Mouse (Mus musculus): ENCODE data around the gene Thrap3.
"Not testable (repeated sequence)": the region's sequence is repeated elsewhere in the genome, so short reads cannot be mapped to it uniquely, and the experiment has no call there.

The Thrap3 gene

GRCm38 (mm10) chr4:126217771-126218170, 15.2 kb upstream of the Thrap3 start:
- no peak for DNase-seq

GRCm38 (mm10) chr4:126207081-126207480, 4.5 kb upstream of the Thrap3 start:
- DNase-seq: no peak

DNA sequence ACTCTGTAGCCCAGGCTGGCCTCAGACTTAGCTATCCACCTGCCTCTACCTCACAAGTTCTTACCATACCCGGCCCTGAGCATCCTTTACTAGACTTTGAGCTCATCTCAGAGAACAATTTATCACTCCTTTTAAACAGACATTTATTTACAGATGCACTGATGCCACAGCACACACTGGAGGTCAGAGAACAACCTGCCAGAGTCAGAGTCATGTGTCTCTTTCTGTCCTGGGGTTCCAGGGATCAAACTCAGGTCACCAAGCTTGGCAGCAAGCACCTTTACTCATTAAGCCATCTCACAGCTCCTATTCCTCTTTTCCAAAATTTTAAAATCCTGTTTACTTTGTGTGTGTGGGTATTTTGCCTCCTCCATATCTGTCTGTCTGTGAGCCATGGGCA, 2.8 kb upstream of the Thrap3 start:
- DNase-seq: peak; percentile 65

DNA sequence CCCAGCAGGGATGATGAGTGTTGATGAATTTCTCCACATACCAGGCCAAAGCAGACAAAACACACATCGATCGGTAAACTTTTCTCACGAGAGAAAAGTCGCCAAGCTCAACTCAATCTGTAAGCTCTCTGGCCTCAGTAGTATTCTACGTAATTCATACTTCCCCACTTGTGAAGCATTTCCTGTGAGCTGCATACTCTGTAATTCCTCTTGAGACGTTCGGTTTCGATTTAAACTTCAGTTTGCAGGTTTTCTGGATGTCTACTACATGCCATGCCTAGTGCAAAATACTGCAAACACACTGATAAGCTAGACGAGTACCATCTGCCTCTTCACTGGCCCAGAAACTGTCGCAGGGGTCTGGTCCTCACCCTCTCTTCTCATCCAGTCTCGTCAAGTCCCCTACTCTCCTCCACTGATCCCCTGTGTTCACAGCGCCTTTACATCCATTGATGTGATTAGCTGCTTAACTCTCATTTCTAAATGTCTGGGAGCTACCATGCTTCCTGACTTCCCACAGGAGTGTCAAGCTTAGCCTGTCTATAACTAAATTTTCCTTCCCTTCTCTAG, 2.2 kb upstream of the Thrap3 start:
- DNase-seq: no peak

DNA sequence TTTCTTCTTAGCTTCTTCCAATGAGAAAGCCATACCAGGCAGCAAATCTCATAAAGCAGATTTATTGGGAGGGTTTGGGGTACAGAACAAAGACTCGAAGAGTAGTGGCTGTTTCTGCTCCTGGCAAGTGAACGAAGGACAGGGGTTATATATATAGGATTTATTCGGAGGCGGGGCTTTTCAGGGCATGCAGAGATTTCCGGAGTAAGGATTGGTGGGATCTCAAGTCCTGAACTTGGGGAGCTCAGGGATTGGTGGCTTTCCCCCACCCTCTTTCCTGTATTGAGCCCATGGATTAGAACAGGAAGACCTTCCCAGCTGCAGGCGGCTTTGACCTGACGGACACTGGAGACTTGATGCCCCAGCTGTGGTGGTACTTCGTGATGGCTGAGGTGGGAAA, 1.5 kb upstream of the Thrap3 start:
- DNase-seq: no peak

DNA sequence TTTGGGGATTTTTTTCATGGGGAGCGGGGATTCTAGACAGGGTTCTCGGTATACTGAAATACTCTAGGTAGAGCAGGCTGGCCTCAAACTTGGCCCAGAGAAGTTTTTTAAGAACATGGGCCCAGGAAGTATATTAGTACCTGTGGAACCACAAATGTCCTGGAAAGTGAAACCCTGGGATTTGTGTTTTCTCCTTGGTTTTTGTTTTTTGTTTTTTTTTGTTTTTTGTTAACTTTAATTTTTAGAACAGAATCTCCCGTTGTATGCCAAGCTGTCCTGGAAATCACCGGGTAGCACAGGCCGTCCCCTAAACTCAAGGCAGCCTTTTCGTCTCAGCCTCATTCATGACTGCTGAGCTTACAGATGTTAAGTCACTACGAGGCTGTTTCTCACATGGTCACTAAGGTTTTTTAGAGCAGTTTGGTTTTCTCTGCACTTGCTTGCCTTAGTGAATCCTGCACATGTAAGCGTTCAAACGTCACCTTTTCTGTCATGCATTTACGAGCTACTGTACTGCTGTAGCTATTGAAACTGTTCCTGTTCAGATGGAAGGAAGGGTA, 856 bp upstream of the Thrap3 start:
- no peak for DNase-seq

GRCm38 (mm10) chr4:126201514-126202302, 852 bp downstream of the Thrap3 start:
- peak; percentile 44 for DNase-seq

- DNase-seq: no peak
These were observed 1.9 kb downstream of the Thrap3 start for GRCm38 (mm10) chr4:126200656-126201055.

GRCm38 (mm10) chr4:126200036-126200435, 2.5 kb downstream of the Thrap3 start:
- DNase-seq: no peak

DNA sequence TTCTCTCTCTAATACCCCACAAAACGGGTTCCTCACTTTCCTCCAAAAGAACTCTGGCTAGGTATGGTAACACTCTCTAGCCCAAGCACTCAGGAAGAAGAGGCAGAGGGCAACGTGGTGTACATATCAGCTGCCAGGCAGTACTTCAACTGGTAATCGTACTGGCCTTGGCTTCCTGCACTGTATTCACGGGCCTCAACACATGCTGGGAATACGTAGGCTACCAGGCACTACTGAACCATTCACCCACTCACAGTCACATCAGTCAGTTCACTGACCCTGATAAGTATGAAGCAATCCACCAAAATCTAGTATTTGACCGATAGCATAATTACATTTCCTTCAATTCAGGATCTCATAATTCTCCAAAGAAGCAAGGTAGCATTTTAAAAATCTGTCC, 3.0 kb downstream of the Thrap3 start:
- DNase-seq: no peak

DNA sequence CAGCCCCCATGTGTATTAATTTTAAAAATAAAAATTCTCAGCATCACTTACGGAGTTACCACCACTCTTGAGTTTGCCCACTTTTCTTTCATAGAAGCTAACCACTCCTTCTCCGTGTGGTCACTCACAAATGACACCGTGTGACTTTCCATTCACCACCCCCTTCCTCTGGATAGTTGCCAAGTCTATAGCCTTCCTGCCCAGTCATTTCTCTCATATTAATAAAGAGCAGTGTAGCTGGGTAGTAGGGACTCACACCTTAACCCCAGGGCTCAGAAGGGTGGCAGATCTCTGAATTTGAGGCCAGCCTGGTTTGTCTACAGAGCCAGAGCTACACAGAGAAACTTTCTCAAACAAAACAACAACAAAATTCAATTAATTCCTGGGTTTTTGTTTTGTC, 5.1 kb downstream of the Thrap3 start:
- peak; percentile 50 for DNase-seq

DNA sequence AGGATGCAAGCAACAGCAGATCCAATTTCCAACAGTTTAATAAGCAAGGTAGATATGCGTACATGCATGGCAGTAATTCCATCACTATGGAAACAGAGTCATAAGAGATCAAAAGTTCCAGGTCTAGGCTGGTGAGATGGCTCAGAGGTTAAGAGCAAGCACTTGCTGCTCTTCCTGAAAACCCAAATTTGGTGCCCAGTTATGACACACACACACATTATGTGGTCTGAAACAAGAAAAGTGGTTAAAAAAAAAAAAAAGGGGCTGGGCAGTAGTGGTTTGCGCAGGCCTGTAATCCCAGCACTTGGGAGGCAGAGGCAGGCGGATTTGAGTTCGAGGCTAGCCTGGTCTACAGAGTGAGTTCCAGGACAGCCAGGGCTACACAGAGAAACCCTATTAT, 7.6 kb downstream of the Thrap3 start:
- DNase-seq: no peak

GRCm38 (mm10) chr4:126194216-126194615, 8.3 kb downstream of the Thrap3 start:
- DNase-seq: no peak

GRCm38 (mm10) chr4:126190636-126191035, 11.9 kb downstream of the Thrap3 start:
- DNase-seq: no peak

DNA sequence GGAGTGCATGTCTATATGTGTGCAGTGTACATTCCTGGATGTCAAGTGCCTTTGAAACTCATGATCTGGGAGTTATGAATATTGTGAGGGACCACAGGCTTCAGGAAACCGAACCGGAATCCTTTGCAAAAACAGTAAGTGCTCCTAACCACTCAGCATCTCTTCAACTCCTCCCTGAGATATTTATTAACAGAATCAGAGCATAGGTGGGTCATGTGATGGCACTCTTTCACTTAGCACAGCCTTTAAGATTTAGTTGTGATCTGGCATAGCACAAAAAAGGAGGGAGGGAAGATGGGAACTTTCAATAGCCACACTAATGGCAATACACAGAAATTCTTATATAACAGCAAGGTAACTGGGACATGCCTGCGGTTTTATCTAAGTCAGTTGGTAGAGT, 15.5 kb downstream of the Thrap3 start:
- DNase-seq: no peak

DNA sequence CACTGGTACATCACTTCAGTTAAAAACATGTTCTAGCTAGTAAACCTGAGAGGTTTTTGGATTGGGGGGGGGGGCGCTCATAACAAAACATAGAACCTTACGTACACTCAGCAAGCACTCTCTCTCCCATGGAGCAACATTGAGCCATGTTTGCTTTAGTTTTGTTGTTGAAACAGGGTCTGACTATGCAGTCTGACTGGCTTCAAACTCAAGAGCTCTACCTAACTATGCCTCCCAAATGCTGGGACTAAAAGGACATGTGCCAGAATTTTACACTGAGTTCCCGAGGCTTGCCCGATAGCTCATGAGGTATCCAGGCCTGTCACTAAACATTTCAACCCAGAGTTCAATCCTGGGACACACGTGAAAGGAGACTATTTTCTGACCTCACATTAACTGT, 19.5 kb downstream of the Thrap3 start:
- DNase-seq: no peak

DNA sequence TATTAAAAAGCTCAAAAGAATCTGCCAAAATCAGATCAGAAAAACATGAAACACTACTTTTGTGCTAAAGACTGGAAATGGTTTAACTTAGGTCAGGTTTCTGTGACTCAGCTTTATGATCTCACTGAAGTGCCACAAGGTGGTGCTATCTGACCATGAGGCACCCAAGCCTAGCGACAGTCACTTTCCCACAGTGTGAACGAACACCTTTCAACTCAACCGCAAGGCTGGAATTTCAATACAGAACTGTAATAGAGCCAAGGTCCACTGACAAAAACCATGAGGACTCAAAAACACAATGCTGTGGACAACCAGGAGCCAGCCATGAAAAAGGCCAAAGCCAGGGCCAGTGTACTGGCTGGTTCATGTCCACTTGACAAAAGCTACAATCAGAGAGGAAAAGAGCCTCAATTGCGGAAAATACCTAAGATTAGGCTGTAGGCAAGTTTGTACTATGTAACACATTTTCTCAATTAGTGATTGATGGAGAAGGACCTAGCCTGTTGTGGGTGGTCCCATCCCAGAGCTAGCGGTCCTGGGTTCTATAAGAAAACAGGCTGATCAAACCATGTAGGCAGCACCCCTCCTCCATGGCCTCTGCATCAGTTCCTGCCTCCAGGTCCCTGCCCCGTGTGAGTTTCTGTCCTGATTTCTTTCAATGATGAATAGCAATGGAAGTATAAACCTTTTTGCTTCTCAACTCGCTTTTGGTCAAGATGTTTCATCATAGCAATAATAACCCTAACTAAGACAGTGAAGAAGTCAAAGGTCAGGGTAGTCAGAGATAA, 21.2 kb downstream of the Thrap3 start:
- peak; percentile 72 for DNase-seq

- DNase-seq: not testable (repeated sequence)
These were observed 26.6 kb downstream of the Thrap3 start for GRCm38 (mm10) chr4:126175980-126176379.

- no peak for DNase-seq
These were observed 28.8 kb downstream of the Thrap3 start for GRCm38 (mm10) chr4:126173800-126174199.

DNA sequence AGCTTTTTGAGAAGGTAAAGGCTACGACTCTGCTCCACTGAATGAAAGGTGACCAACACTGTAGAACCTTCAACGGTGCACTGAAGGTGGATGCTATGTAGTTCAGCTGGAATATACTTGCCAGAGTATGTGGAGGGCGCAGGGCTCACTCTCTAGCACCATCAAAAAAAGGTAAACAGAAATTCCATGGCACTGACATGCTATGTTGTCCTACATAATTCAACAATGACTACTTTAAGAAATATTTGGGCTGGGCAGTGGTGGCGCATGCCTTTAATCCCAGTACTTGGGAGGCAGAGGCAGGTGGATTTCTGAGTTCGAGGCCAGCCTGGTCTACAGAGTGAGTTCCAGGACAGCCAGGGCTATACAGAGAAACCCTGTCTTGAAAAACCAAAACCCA, 31.8 kb downstream of the Thrap3 start:
- DNase-seq: not testable (repeated sequence)

- DNase-seq: no peak
These were observed 33.7 kb downstream of the Thrap3 start for GRCm38 (mm10) chr4:126168851-126169250.

GRCm38 (mm10) chr4:126166084-126166483, 36.5 kb downstream of the Thrap3 start:
- peak; percentile 79 for DNase-seq

GRCm38 (mm10) chr4:126165092-126165491, 37.5 kb downstream of the Thrap3 start:
- DNase-seq: not testable (repeated sequence)

DNA sequence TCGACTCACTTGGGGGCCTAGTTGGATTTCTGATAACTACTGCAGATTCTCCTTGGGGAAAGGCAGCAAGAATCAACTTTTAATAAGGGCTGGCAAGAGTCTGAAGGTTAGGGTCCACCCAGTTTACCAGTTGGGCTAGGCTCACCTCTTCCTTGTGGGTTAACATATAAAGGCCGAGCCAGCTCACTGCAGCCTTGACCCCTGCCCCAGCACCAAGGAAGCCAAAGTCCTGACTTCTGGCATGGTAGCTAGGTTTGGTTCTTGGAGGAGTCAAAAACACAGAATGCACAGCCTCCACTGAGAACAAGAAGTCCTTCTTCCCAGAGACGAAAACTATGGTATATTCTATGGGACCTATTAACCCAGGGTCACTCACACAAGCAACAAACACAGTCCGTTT, 38.9 kb downstream of the Thrap3 start:
- DNase-seq: peak; percentile 75

Data from kidney, adult 9 months (tissue).